Mouse (Mus musculus) myocyte (in vitro differentiated cells): ENCODE results near the gene Cpn1. TPM values are rescaled to one million over a fixed set of nuclear protein-coding genes. Genes with fewer than 3 reads are reported as not detected.

Source experiments
- H3K27me3 ChIP-seq: one replicate; pipeline ENCODE4 v1.6.1; 2011; ENCODE audit not compliant: control insufficient read depth, insufficient read depth, insufficient read length
- H3K36me3 ChIP-seq: one replicate; pipeline ENCODE4 v1.6.1; 2011; ENCODE audit not compliant: control insufficient read depth, insufficient read depth
- H3K4me2 ChIP-seq: one replicate; pipeline ENCODE4 v1.6.1; 2011; ENCODE audit warnings: low read depth, control low read depth
- H3K4me3 ChIP-seq: one replicate; pipeline ENCODE4 v1.5.1; 2011; ENCODE audit warnings: mild to moderate bottlenecking, control low read depth, moderate library complexity
- H3K79me2 ChIP-seq: one replicate; pipeline ENCODE4 v1.6.1; 2011; ENCODE audit not compliant: control insufficient read depth, insufficient read depth
- H3ac ChIP-seq: one replicate; pipeline ENCODE4 v1.6.1; 2011; ENCODE audit not compliant: control insufficient read depth, insufficient read length
- CEBPB ChIP-seq: IDR thresholded peaks from 2 replicates; pipeline ENCODE4 v1.6.1; 2011; ENCODE audit warnings: mild to moderate bottlenecking, moderate library complexity; ENCODE audit not compliant: poor library complexity, insufficient read depth, severe bottlenecking
- E2F4 ChIP-seq: IDR thresholded peaks from one replicate; pipeline ENCODE4 v1.6.1; 2011; ENCODE audit warnings: mild to moderate bottlenecking, control low read depth, moderate library complexity; ENCODE audit not compliant: insufficient read depth
- MAX ChIP-seq: IDR thresholded peaks from one replicate; pipeline ENCODE4 v1.6.1; 2011; ENCODE audit warnings: low read depth, mild to moderate bottlenecking, control low read depth
- MYOD1 ChIP-seq, 3 experiments: IDR thresholded peaks; one replicate each; pipeline ENCODE4 v1.6.1; 2011; ENCODE audit warnings: control low read depth in 2 of 3, low read depth in 2 of 3, mild to moderate bottlenecking in 2 of 3, moderate library complexity in 1 of 3; ENCODE audit not compliant: insufficient read length in 2 of 3, control insufficient read depth in 1 of 3
- MYOG ChIP-seq, 3 experiments: IDR thresholded peaks; one replicate each; pipeline ENCODE4 v1.6.1; 2011; ENCODE audit warnings: control low read depth in 2 of 3, low read depth in 2 of 3, mild to moderate bottlenecking in 2 of 3; ENCODE audit not compliant: insufficient read length in 2 of 3, control insufficient read depth in 1 of 3, insufficient read depth in 1 of 3
- POLR2A ChIP-seq: IDR thresholded peaks from one replicate; pipeline ENCODE4 v1.6.1; 2011; ENCODE audit warnings: low read depth, mild to moderate bottlenecking, control low read depth, moderate library complexity; ENCODE audit not compliant: insufficient read length
- POLR2AphosphoS2 ChIP-seq: IDR thresholded peaks from one replicate; pipeline ENCODE4 v1.6.1; 2011; ENCODE audit warnings: low read depth, control low read depth; ENCODE audit not compliant: insufficient read length
- REST ChIP-seq: IDR thresholded peaks from one replicate; pipeline ENCODE4 v1.6.1; 2011; ENCODE audit warnings: mild to moderate bottlenecking, control low read depth, moderate library complexity; ENCODE audit not compliant: insufficient read depth, insufficient read length
- SRF ChIP-seq: IDR thresholded peaks from one replicate; pipeline ENCODE4 v1.6.1; 2011; ENCODE audit warnings: low read depth; ENCODE audit not compliant: control insufficient read depth, insufficient read length
- TCF12 ChIP-seq: IDR thresholded peaks from one replicate; pipeline ENCODE4 v1.6.1; 2011; ENCODE audit warnings: mild to moderate bottlenecking, control low read depth; ENCODE audit not compliant: poor library complexity, insufficient read depth, severe bottlenecking
- TCF3 ChIP-seq: IDR thresholded peaks from one replicate; pipeline ENCODE4 v1.6.1; 2011; ENCODE audit warnings: low read depth, control low read depth; ENCODE audit not compliant: insufficient read length
- USF1 ChIP-seq: IDR thresholded peaks from one replicate; pipeline ENCODE4 v1.6.1; 2011; ENCODE audit warnings: low read depth, mild to moderate bottlenecking, control low read depth, moderate library complexity
- polyA plus RNA-seq: library from polyadenylated mRNA; unstranded; fragments of >200 nt; fragmentation: generic; extraction: Trizol; gene quantifications from one replicate; pipeline ENCODE4 v1.2.1, GENCODE M21; 2012; ENCODE audit warnings: missing spikeins

Gene Cpn1
- polyA plus RNA-seq, 1 experiment: not detected

GRCm38 (mm10) chr19:43924361-43924760, 62.0 kb downstream of the Cpn1 start:
- no peak for TF ChIP-seq POLR2A
- TF ChIP-seq TCF3: no peak
- no peak for TF ChIP-seq MYOG (IDR thresholded peaks at IDR 0.05; ENCODE audit: control insufficient read depth in 1 of 3, insufficient read depth in 1 of 3, insufficient read length in 2 of 3, low read depth in 2 of 3)
- TF ChIP-seq MAX: no peak
- no peak for TF ChIP-seq USF1
- no peak for TF ChIP-seq CEBPB
- no peak overlapping the region for H3ac ChIP-seq
- H3K4me2 ChIP-seq: no peak overlapping the region
- no peaks in the 10 kb centered on the region for H3K27me3 ChIP-seq
- no peaks in the 10 kb centered on the region for H3K36me3 ChIP-seq
- no peak overlapping the region for H3K4me3 ChIP-seq
- H3K79me2 ChIP-seq: no peaks in the 10 kb centered on the region

- H3K79me2 ChIP-seq: no peaks in the 10 kb centered on the region
- H3K36me3 ChIP-seq: no peaks in the 10 kb centered on the region
- H3K4me2 ChIP-seq: no peak overlapping the region
- H3K27me3 ChIP-seq: no peaks in the 10 kb centered on the region
- no peak overlapping the region for H3K4me3 ChIP-seq
- no peak overlapping the region for H3ac ChIP-seq
- TF ChIP-seq MAX (no peak), TCF3 (no peak), TCF12 (no peak), USF1 (no peak), MYOG (IDR thresholded peaks at IDR 0.05; ENCODE audit: control insufficient read depth in 1 of 3, insufficient read depth in 1 of 3, insufficient read length in 2 of 3, low read depth in 2 of 3) (no peak), CEBPB (no peak), REST (no peak), E2F4 (no peak), SRF (no peak), MYOD1 (IDR thresholded peaks at IDR 0.05; ENCODE audit: control insufficient read depth in 1 of 3, insufficient read length in 2 of 3, low read depth in 2 of 3) (no peak), POLR2AphosphoS2 (no peak), POLR2A (no peak)
These were observed 63.4 kb downstream of the Cpn1 start for GRCm38 (mm10) chr19:43922963-43923362.

- no peaks in the 10 kb centered on the region for H3K79me2 ChIP-seq
- H3K4me2 ChIP-seq: peak overlapping the region; percentile 75
- no peaks in the 10 kb centered on the region for H3K36me3 ChIP-seq
- TF ChIP-seq CEBPB: no peak
- TF ChIP-seq POLR2A: no peak
- TF ChIP-seq MAX: no peak
- TF ChIP-seq SRF: no peak
- no peak for TF ChIP-seq TCF12
- no peak for TF ChIP-seq POLR2AphosphoS2
- TF ChIP-seq E2F4: no peak
- no peak for TF ChIP-seq USF1
- no peak for TF ChIP-seq MYOG (IDR thresholded peaks at IDR 0.05; ENCODE audit: control insufficient read depth in 1 of 3, insufficient read depth in 1 of 3, insufficient read length in 2 of 3, low read depth in 2 of 3)
- TF ChIP-seq MYOD1 (IDR thresholded peaks at IDR 0.05; ENCODE audit: control insufficient read depth in 1 of 3, insufficient read length in 2 of 3, low read depth in 2 of 3): no peak
- no peak overlapping the region for H3ac ChIP-seq
- H3K4me3 ChIP-seq: no peak overlapping the region
- no peaks in the 10 kb centered on the region for H3K27me3 ChIP-seq
These were observed 64.9 kb downstream of the Cpn1 start for GRCm38 (mm10) chr19:43921410-43921809.

- no peaks in the 10 kb centered on the region for H3K27me3 ChIP-seq
- H3K4me2 ChIP-seq: peak overlapping the region; percentile 75
- no peak for TF ChIP-seq TCF12
- no peak for TF ChIP-seq MAX
- TF ChIP-seq POLR2AphosphoS2: no peak
- TF ChIP-seq E2F4: no peak
- TF ChIP-seq POLR2A: no peak
- TF ChIP-seq TCF3: no peak
- no peak for TF ChIP-seq MYOG (IDR thresholded peaks at IDR 0.05; ENCODE audit: control insufficient read depth in 1 of 3, insufficient read depth in 1 of 3, insufficient read length in 2 of 3, low read depth in 2 of 3)
- TF ChIP-seq MYOD1 (IDR thresholded peaks at IDR 0.05; ENCODE audit: control insufficient read depth in 1 of 3, insufficient read length in 2 of 3, low read depth in 2 of 3): no peak
- no peaks in the 10 kb centered on the region for H3K79me2 ChIP-seq
- no peaks in the 10 kb centered on the region for H3K36me3 ChIP-seq
- H3ac ChIP-seq: no peak overlapping the region
- H3K4me3 ChIP-seq: no peak overlapping the region
These were observed 65.7 kb downstream of the Cpn1 start for GRCm38 (mm10) chr19:43920453-43921300.

- no peak for TF ChIP-seq USF1
- TF ChIP-seq POLR2A: no peak
- TF ChIP-seq MAX: no peak
- TF ChIP-seq MYOG (IDR thresholded peaks at IDR 0.05; ENCODE audit: control insufficient read depth in 1 of 3, insufficient read depth in 1 of 3, insufficient read length in 2 of 3, low read depth in 2 of 3): no peak
- no peak for TF ChIP-seq TCF12
- TF ChIP-seq POLR2AphosphoS2: no peak
- no peak for TF ChIP-seq REST
- TF ChIP-seq E2F4: no peak
- no peak for TF ChIP-seq CEBPB
- no peak for TF ChIP-seq SRF
- no peak for TF ChIP-seq MYOD1 (IDR thresholded peaks at IDR 0.05; ENCODE audit: control insufficient read depth in 1 of 3, insufficient read length in 2 of 3, low read depth in 2 of 3)
- TF ChIP-seq TCF3: no peak
- Histone ChIP-seq H3K4me2 (no peak overlapping the region), H3ac (no peak overlapping the region), H3K79me2 (peaks cover 5% of the 10 kb centered on the region), H3K27me3 (no peaks in the 10 kb centered on the region), H3K36me3 (no peaks in the 10 kb centered on the region), H3K4me3 (no peak overlapping the region)
These were observed 66.5 kb downstream of the Cpn1 start for GRCm38 (mm10) chr19:43919841-43920240.
